Mouse (Mus musculus) frontal cortex, postnatal 14 days (tissue): ENCODE measurements at regions not wholly inside any gene's neighbourhood (a gene's known extent, or its start where the extent isn't known, plus 50 kb on each side); places are given as distances from the start of the nearest gene placed in this dataset.

ENCODE experiments used
- DNase-seq, 2 experiments: peaks; one replicate each; pipeline ENCODE4 v3.0.0; 2022; ENCODE audit warnings: low spot score in 2 of 2

DNA sequence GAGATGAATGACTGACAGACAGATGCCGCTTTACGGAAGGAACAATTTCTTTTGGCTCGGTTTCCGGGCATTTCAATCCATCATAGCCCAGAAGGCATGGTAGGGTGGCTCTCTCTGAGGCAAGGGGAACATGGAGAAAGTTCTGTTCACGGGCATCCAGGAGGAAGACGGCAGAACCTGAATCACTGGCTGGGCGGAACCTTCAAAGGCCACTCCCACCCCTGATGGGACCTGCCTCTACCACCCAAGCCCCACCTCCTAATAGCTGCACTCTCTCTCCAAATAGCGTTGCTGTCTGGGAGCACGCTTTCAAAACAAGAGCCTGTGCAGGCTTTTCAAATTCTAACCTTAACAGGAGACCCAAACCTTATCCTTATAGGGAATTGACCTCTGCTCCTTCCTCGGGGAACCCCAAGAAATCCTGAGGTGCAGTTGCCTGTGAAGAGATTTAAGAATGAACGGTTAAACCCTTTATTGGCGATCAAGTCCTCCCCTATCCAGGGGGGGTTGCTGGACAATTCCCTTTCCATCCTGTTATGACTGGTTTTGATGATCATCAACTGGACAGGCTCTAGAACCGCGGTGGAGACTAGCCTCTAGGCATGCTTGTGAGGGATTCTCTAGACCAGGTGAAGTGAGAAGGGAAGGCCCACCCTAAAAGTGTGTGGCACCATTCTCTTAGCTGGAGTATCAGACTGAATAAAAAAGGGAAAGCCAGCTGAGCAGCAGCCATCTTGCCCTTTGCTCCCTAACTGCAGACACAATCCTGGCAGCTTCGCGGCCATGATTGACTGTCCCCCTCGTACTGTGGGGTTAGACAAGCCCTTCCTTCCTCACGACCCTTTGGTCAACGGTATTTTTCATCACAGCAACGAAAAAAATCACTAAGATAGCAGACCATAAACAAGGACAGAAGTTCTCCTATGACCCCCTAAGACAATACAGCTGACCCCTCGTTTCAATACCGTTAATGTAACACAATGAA is 184.5 kb upstream of the Dyrk2 start:
- DNase-seq: no peak

DNA sequence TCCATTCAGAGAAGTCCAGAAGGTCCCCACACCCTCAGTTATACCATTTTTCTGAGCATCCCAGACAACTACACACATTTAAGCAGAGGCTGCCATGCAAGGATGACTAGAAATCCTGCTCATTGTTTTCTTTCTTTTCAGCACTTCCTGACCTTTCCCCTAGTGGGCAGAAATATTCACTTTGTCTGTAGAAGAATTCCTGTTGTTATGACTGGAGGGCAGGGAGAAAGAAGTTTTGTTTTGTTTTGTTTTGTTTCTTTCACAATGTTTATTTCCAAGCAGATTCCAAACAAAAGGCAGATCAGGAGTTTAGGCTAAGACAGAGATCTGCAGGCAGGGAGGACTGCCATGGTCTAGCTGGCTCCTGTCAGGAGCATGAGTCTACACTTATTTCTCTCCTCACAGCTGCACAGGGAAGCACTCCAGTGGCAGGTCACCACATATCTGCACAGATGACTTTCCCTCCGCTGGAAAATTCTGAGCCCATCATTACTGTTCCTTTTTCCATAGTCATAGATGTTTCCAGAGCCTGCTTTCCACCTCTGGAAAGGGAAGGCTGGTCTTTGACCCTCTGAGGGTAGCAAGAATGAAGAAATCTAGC is 182.5 kb upstream of the Dyrk2 start:
- DNase-seq: no peak

DNA sequence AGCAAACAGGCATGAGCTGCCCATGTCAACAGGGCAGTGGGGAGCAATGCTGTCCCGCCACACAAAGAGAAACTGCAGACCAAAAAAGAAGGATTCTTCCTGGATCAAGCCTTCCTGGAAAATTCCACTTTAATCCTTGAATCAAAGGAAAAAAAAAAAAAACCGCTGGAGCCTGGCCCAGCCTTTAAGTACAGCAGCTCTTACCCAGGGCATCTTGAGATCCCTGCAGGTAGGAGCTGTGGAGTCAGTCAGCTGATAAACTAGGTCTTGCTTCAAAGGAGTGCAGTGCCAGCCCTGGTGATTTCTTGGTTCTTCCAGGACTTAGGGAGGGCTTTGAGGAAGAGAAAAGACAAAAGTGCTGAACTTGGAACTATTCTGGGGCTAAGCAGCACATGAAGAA is 181.6 kb upstream of the Dyrk2 start:
- DNase-seq: no peak

DNA sequence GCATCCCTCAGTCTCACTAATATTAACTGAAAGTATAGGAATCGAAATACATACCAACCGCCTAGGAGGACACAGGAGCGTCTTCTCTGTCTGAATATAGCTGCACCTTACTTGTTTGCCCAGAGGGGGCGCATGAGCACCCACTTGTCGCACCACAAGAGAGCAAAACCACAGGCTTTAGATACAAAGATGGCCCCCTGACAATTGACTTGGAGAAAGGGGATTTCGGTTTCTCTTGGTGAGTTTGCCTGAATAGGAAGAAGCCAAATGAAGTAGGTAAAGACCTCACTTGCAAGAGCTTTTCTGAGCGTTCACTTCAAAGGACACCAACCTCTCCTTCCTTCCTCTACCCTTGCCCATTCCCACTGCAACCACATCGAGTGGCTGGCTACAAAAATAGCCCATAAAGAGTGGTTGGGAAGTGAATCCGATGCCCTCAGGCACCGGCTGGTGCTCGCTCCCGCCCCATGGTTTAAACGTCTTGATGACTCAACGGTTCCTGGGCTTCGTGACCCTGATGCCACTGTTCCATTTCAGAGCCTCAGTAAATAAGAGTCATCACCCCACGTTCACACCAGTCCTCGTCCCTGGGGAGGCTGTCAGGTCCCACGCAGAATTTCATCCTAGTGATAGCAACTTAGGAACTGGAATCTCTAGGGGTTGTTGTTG is 180.1 kb upstream of the Dyrk2 start:
- no peak for DNase-seq

DNA sequence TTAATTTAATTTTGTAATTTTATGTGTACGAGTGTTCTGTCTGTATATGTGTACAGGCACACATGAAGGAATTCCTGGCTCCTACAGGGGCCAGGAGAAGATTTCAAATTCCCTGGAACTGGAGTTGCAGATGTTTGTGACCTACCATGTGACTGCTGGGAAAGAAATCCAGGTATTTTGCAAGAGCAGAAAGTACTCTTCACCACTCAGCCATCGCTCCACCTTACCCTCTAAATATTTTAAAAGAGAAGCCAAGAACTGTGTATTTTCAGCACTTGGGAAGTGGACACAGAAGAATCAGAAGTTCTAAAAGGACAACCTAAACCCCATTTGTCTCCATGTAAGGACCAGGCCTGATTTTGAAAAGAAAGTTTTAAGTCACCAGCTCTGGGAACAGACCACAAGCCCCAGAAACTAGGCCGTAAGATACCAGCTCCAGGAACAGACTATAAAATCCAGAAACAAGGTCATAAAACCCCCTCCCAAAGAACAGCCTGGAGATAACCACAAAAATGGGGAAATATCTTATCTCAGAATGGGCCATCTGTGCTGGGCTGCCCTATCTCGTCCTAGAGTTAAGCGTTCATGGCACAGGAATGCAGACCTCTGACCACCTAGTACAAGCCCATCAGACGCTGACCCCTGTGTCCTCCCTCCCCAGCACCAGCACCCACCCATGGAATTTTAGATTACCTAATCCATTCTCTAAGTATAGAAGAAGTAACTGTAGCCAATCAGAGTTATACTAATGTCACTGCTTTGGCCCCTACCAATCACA is 178.8 kb upstream of the Dyrk2 start:
- no peak for DNase-seq

DNA sequence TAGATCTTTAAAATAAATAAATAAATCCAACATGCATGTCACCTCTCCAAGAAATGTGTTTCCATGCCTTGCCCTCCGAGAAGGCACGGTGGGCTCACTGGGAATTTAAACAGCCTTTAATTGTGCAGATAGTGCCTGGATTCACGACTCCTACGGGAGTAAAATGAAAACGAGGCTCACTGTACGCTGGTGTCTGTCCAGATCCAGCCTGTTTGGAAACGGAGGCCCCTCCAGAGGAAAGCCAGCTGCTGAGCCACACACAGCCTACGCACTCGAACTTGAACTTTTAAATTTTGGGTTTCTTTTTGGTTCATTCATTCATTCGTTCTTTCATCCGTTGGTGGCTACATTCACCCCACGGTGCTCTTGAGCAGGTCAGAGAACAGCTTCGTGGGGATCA is 175.1 kb upstream of the Dyrk2 start:
- no peak for DNase-seq

DNA sequence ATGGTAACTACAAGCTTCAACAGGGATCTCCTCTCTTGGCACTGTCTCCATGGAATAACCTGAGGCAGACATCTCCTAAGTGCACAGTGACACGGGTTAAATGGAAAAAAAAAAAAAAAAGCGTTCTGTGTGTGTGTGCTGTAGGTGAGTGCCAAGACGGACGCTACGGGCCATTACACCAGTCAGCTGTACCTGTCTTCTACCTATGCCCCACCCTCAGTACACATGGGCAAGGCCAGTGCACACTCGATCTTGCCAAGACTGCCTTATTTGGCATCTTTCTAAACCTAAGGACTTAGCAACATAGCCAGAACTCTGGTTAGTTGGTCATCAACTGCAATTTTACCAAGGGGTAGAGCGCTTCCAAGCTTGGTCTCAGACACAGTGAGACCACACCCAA is 173.1 kb upstream of the Dyrk2 start:
- DNase-seq: no peak

DNA sequence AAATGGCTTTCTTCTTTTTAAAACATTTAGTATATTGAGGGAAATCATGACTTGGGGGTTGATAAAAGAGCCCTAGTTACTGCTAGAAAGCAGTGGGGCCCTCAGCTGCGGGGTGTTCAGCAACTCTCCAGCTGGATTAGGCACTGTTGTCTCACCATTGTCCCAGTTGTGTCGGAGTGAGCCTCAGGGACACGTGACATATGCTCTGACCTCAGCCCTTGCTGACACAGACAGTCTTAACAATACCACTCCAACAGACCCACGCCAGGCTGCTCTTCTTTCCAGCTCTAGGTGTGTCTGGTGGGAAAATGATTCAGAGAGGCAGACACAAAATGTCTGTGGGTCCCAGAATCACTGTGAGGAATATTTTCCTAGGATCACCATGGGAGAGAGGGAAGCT is 170.2 kb upstream of the Dyrk2 start:
- no peak for DNase-seq

DNA sequence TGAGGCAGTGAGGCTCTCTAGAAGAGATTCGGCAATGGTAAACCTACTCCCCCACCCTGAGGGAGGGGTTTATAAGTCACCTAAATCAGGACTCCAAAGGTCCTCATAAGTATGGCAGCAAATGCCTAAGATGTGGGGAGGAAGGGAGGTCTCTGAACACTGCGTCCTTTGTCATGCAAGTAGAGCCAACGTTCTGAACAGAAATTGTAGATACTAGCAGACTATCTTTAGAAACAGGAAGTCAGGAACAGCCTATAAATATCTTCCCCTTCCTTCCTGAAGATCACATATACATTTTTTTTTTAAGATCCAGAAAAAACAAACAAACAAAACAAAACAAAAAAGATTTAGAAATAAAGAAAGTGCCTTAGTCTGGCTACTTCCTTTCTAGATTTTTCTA is 169.7 kb upstream of the Dyrk2 start:
- no peak for DNase-seq

DNA sequence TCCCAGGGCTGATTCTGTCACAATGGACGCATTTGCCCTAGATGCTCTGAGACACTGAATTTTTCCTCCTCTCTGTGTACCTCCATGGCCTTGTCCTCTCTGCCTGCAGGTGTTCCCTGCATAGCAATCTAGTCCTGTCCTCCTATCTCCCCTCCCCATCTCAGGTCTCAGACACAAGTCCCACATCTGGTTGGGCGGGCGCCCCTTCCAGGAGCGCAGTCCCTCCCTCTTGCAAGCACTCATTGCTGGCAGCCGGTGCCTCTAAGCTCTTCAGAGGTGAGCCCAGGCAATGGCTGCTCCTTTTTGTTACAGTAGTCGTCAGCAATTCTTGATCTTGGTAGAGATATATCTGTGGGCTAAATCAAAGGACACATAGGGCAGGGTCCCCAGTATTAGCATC is 169.0 kb upstream of the Dyrk2 start:
- DNase-seq: no peak

DNA sequence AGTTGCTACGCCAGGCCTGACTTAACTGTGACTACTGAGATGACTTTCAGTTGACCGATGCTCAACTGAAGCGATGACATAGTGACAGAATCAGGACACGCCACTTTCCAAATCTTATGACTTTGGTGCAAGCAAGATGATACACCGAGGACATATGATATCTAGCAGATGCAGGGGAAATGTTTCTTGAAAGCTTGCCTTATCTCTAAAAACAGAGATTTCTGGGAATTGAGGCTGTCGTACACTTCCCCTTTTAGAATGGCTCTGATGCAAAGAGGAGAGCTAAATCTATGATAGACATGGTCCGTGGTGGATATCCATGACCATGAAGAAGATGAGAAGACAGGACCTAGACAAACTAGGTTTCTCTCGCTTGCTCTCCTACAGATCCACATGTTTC is 167.8 kb upstream of the Dyrk2 start:
- no peak for DNase-seq

DNA sequence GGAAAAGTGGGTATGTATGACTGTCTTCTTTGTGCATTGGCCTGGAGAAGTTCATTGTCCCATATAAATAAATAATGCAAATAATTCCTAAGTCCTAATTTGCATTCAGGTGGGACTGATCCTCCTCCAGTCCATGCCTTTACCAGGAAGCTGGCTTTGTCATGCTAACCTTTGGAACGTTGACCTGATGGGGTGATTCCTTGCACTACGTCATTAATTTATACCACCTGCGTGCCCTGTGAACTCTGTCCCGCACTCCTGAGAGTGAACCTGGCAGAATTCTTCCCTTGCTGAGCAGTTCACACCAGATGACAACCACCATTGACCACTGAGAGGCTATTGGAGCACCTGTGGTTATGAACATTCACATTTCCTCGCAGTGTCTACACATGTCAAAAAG is 165.9 kb upstream of the Dyrk2 start:
- DNase-seq: no peak

DNA sequence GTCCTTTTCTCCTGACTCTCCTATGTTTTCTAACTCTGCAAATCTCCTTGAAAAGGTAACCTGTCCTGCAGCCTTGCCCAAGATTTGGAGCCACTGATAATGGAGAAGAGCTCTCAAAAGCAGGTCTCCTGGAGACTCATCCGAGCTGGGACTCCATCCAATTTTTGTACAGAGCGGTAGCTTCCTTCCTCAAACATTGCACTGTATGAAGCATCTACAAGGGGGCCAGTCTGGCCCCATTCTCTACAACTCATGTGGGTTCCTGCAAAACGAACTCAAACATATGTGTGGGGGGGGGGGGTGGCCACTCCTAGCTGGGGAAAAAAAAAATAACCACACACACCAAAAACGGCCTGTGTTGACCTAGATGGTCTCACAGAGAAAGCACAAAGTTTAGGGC is 164.4 kb upstream of the Dyrk2 start:
- no peak for DNase-seq

DNA sequence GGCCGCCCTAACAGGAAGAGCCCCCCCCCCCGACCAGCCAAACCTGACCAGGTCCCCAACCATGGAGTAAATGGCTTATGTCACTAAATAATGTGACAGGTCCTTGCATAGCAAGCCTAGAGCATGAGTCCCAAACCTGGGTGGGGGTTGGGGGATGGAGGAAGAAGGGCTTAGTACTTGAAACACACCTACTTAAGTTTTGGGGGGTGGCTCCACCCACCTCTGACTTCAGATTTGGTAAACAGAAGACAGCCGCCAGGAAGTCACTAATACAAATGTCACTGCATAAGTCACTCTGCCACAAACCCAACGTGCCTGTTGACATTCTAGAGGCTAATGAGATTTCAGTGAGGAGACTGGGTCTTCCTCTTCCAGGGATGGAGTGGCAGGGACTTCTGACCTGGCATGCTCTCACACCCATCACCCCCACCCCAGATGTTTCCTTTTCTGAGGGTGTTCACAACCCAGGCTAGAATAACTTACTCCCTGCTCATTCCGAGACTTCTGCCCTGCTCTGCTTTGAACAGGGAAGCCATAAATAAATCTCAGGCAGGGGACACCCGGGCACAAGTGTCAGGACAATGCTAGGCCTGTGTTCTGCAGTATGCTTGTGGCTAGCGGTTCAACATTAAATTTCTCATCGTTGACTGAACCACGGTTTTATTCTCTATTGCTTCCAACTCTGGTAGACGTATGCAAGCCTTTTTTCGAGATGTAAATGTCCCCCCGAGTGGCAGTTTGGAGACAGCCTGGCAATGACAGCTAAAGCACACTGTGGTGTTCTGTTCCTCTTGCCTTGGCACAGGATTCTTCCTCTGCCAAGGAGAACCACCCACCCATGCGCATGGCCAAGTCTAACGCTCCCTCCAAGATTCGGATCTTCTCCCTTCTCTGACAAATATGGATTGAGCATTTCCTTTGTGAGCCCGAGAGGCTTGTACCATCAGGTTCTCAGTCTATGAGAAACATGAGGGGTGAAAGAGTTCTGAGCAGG is 161.6 kb upstream of the Dyrk2 start:
- no peak for DNase-seq

DNA sequence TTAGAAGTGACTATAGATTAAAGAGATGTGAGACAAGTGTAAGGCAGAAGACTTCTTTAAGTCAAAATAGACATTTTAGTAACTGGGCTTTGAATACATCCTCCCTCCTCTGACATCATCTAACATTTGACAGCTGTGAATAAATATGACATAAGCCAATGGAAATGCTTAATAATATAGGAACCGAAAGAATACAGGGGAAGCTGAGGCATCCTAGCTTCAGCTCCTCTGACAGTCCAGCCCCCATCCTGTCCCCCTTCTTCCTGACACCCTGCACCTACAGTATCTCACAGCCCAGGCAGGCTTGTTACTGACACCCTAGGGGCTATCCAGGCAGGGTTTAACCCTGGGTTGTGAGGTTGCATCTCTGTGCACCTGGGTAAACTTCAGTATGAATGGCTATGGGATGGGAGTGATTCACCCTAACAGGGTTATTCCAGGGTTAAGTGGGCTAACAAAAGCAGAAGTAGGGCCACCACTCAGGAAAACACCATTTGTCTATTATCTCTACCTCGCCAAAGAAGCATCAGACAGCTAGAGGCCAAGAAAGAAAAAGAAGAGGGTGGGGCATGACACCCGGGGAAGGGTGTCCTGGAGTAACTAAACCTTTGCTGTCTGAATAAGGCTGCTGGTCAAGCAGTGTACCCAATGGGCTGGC is 158.6 kb upstream of the Dyrk2 start:
- no peak for DNase-seq

DNA sequence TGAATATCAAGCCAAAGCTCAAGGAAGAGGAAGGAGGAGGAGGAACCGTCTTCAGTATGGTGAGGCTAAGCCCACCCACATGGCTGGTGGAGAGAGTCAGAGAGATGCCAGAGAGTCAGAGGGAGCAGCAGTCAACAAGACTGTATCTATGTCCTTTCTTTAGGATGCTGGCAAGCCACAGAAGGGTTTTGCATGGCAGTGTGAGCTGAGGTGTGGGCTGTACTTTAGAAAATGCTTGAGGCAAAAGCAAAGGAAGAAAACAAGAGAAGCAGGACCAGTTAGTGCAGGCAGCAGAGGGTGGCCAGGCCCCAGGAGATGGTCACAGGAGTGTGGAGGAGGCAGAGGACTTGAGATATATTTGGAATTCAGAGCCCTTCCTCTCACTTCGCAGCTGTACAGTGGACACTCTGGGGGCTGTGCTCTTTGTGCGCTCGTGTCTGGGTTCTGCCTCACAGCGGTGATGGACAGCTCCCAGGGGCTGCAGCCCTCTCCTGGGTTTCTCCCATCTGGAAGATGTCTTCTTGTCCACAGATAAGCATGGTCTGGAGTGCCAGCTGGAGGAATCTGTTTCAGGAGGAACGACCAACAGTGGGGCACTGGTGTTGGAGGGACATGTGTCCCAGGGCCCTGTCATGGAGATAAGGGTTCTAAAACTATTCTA is 157.4 kb upstream of the Dyrk2 start:
- DNase-seq: no peak

DNA sequence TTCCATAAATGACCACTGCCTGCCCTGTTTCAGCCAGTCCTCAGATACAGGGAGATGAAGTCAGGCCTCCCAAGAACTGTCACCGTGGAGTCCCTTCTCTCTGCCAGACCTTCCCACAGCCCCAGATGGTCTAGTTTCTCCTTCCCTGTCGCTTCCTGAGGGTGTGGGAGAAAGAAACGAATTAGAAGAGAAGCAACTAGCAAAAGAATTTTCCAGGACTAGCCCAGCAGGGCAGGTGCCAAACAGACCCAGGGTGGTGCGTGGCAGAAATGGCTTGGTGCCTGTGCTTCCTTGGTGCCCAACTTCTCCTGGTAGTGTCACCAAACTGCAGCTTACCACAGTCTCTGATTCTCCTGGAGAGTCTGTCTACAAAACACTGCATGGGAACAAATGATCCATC is 156.3 kb upstream of the Dyrk2 start:
- DNase-seq: peak in 1 of 2 experiments; percentile 20

DNA sequence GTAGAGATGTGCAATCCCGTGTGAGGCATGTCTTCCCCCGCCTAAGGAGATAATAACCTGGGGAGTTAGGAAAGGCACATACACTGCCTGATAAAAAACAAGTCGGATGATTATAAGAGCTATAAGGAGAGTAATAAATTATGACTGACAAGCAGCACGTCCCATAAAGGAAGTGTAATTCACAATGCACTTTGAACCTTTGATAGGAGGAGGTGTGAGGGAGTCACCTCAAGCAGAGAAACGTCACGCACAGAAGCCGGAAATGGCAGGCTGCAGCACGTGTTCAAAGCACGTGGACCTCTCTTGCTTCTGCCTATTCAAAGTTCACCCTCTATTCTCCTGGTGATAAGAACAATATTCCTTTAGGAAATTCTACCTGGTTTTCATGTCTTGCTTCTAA is 154.4 kb upstream of the Dyrk2 start:
- no peak for DNase-seq

DNA sequence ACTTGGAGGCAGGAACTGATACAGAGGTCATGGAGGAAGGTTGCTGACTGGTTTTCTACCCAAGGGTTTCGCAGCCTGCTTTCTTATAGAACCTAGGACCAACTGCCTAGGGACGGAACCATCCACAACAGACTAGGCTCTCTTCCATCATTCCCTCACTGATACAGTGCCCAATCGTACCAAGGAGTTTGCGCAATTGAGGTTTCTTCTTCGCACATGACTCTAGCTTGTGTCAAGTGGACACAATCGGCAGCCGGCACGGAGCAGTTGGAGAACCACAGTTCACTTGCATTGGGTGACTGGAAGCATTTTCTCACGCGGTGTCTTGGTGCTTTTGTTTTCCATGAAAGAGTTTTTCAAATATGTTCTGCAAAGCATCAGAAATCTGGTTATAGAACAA is 149.1 kb upstream of the Dyrk2 start:
- DNase-seq: no peak

DNA sequence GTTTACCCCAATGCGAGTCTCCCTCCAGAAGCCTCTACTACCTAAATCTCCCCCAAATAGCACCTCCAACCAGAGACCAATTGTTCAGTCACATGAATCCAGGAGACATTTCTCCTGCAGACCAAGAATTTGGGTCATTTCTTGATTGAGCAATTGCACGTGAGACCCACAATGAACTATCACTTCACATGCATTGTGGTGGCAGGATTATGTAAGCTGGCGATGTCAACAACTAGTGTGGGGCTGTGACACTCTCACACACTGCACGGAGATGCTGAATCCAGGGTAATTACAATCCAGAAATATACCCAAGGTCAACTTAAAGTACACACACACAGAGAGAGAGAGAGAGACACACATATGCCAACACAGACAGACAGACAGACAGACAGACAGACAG is 148.5 kb upstream of the Dyrk2 start:
- no peak for DNase-seq
